Mouse (Mus musculus): ENCODE measurements around the gene Cbln4. TPM values are rescaled to one million over a fixed set of nuclear protein-coding genes. Genes with fewer than 3 reads are reported as not detected.

Gene Cbln4
- total and polyA plus RNA-seq, 2 experiments = not detected

GRCm38 (mm10) chr2:172025459-172026130 lies 17.7 kb downstream of the Cbln4 start:
- no peaks in the 10 kb centered on the region for H3K79me2 ChIP-seq (ENCODE audit: control insufficient read depth, insufficient read depth, low read length)
- DNase-seq (ENCODE audit: extremely low read depth, low read depth, low spot score) = no peak
- no peak overlapping the region for H3K9ac ChIP-seq (ENCODE audit: low read depth, low read length)
- H3K4me1 ChIP-seq (ENCODE audit: control insufficient read depth, insufficient read depth, low read length) = no peaks in the 10 kb centered on the region
- no peak overlapping the region for H3K4me3 ChIP-seq (ENCODE audit: insufficient read depth, low read depth, low read length)
- TF ChIP-seq POLR2A (IDR thresholded peaks at IDR 0.05; ENCODE audit: extremely low read depth, insufficient read depth, low read length) (no peak), CTCF (IDR thresholded peaks at IDR 0.05; ENCODE audit: low read depth, low read length) (no peak)
- H3K27ac ChIP-seq (replicated peaks; ENCODE audit: insufficient read depth, low read depth, low read length) = no peak overlapping the region
- WGBS = 69% methylated on average over 12 of the region's 12 CpGs
- no peaks in the 10 kb centered on the region for H3K36me3 ChIP-seq (ENCODE audit: control insufficient read depth, insufficient read depth, low read length)
- H3K27me3 ChIP-seq (ENCODE audit: control insufficient read depth, insufficient read depth, low read length) = no peaks in the 10 kb centered on the region

- Histone ChIP-seq H3K4me3 (ENCODE audit: insufficient read depth, low read depth, low read length) (no peak overlapping the region), H3K36me3 (ENCODE audit: control insufficient read depth, insufficient read depth, low read length) (no peaks in the 10 kb centered on the region), H3K79me2 (ENCODE audit: control insufficient read depth, insufficient read depth, low read length) (no peaks in the 10 kb centered on the region), H3K4me1 (ENCODE audit: control insufficient read depth, insufficient read depth, low read length) (no peaks in the 10 kb centered on the region), H3K27ac (replicated peaks; ENCODE audit: insufficient read depth, low read depth, low read length) (no peak overlapping the region), H3K9ac (ENCODE audit: low read depth, low read length) (no peak overlapping the region), H3K27me3 (ENCODE audit: control insufficient read depth, insufficient read depth, low read length) (no peaks in the 10 kb centered on the region)
- WGBS = 96% methylated on average over 9 of the region's 10 CpGs
- DNase-seq (ENCODE audit: extremely low read depth, low read depth, low spot score) = no peak
- TF ChIP-seq POLR2A (IDR thresholded peaks at IDR 0.05; ENCODE audit: extremely low read depth, insufficient read depth, low read length) (no peak), CTCF (IDR thresholded peaks at IDR 0.05; ENCODE audit: low read depth, low read length) (no peak)
Observed at GRCm38 (mm10) chr2:172006726-172007125, 36.5 kb downstream of the Cbln4 start.

GRCm38 (mm10) chr2:172005970-172006369 lies 37.3 kb downstream of the Cbln4 start:
- no peak for DNase-seq (ENCODE audit: extremely low read depth, low read depth, low spot score)
- TF ChIP-seq CTCF (IDR thresholded peaks at IDR 0.05; ENCODE audit: low read depth, low read length) (no peak), POLR2A (IDR thresholded peaks at IDR 0.05; ENCODE audit: extremely low read depth, insufficient read depth, low read length) (no peak)

GRCm38 (mm10) chr2:172004029-172004984 lies 39.0 kb downstream of the Cbln4 start:
- no peak overlapping the region for H3K4me3 ChIP-seq (ENCODE audit: insufficient read depth, low read depth, low read length)

More at GRCm38 (mm10) chr2:172005970-172006369, 37.3 kb downstream of the Cbln4 start:
- H3K4me1 ChIP-seq (ENCODE audit: control insufficient read depth, insufficient read depth, low read length) = no peaks in the 10 kb centered on the region
- no peaks in the 10 kb centered on the region for H3K36me3 ChIP-seq (ENCODE audit: control insufficient read depth, insufficient read depth, low read length)
- 14% methylated on average over 7 of the region's 7 CpGs for WGBS
- no peaks in the 10 kb centered on the region for H3K79me2 ChIP-seq (ENCODE audit: control insufficient read depth, insufficient read depth, low read length)
- no peak overlapping the region for H3K27ac ChIP-seq (replicated peaks; ENCODE audit: insufficient read depth, low read depth, low read length)
- H3K9ac ChIP-seq (ENCODE audit: low read depth, low read length) = no peak overlapping the region
- H3K4me3 ChIP-seq (ENCODE audit: insufficient read depth, low read depth, low read length) = no peak overlapping the region
- no peaks in the 10 kb centered on the region for H3K27me3 ChIP-seq (ENCODE audit: control insufficient read depth, insufficient read depth, low read length)

GRCm38 (mm10) chr2:171996979-171997686 lies 46.1 kb downstream of the Cbln4 start:
- no peak for TF ChIP-seq CTCF (IDR thresholded peaks at IDR 0.05; ENCODE audit: low read depth, low read length)
- no peak for TF ChIP-seq POLR2A (IDR thresholded peaks at IDR 0.05; ENCODE audit: extremely low read depth, insufficient read depth, low read length)
- Histone ChIP-seq H3K9ac (ENCODE audit: low read depth, low read length) (no peak overlapping the region), H3K4me3 (ENCODE audit: insufficient read depth, low read depth, low read length) (no peak overlapping the region), H3K27me3 (ENCODE audit: control insufficient read depth, insufficient read depth, low read length) (no peaks in the 10 kb centered on the region), H3K36me3 (ENCODE audit: control insufficient read depth, insufficient read depth, low read length) (no peaks in the 10 kb centered on the region), H3K79me2 (ENCODE audit: control insufficient read depth, insufficient read depth, low read length) (no peaks in the 10 kb centered on the region), H3K27ac (replicated peaks; ENCODE audit: insufficient read depth, low read depth, low read length) (no peak overlapping the region), H3K4me1 (ENCODE audit: control insufficient read depth, insufficient read depth, low read length) (no peaks in the 10 kb centered on the region)
- no peak for DNase-seq (ENCODE audit: extremely low read depth, low read depth, low spot score)
- 51% methylated on average over 6 of the region's 6 CpGs for WGBS

More at GRCm38 (mm10) chr2:172004029-172004984, 39.0 kb downstream of the Cbln4 start:
- H3K27me3 ChIP-seq (ENCODE audit: control insufficient read depth, insufficient read depth, low read length) = no peaks in the 10 kb centered on the region
- no peaks in the 10 kb centered on the region for H3K4me1 ChIP-seq (ENCODE audit: control insufficient read depth, insufficient read depth, low read length)
- TF ChIP-seq POLR2A (IDR thresholded peaks at IDR 0.05; ENCODE audit: extremely low read depth, insufficient read depth, low read length) (no peak), CTCF (IDR thresholded peaks at IDR 0.05; ENCODE audit: low read depth, low read length) (no peak)
- H3K9ac ChIP-seq (ENCODE audit: low read depth, low read length) = no peak overlapping the region
- 81% methylated on average over 21 of the region's 21 CpGs for WGBS
- H3K36me3 ChIP-seq (ENCODE audit: control insufficient read depth, insufficient read depth, low read length) = no peaks in the 10 kb centered on the region
- DNase-seq (ENCODE audit: extremely low read depth, low read depth, low spot score) = no peak
- H3K27ac ChIP-seq (replicated peaks; ENCODE audit: insufficient read depth, low read depth, low read length) = no peak overlapping the region
- H3K79me2 ChIP-seq (ENCODE audit: control insufficient read depth, insufficient read depth, low read length) = no peaks in the 10 kb centered on the region
